Mouse (Mus musculus) urinary bladder, postnatal 36 days (tissue): ENCODE measurements at regions not wholly inside any gene's neighbourhood (a gene's known extent, or its start where the extent isn't known, plus 50 kb on each side); places are given as distances from the start of the nearest gene placed in this dataset.

Experiments used
- DNase-seq, 2 experiments: peaks; one replicate each; pipeline ENCODE4 v3.0.0; 2022; ENCODE audit warnings: low spot score in 2 of 2, mixed read lengths in 1 of 2

DNA sequence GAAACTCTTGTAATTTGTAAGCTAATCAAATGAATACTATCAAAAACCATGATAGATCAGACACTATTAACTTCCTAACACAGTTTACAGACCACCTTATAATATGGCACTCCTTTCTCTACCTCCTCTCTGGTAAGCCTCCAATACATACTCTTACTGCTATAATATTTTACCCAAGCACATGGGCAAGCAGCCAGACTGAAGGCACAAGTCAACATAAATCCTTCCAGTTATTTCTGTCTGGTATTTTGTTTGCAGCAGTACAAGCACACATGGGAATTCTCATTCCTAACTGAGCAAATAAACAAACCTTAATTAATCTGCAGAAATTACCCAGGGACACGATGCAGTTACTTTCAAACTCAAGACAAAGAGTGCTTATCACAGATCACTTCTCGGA is 210.7 kb upstream of the Zc3h12c start:
- DNase-seq: no peak

DNA sequence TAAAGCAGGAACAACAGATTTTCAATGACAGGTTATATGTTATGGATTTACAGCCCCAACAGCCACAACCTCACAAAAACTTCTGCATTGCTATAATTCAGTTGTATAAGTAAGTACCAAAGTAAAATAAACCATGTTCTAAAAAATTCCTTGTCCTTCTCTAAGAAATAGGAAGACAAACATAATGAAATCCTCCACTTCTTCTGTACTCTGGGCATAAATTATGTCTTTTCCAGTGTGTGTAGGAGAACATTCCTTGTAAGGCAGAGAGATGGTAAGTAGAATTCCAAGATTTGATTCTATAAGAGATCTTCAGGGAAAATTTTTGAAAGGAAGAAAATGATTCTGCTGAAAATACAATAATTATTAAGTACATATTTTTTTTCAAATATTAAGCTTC is 209.4 kb upstream of the Zc3h12c start:
- no peak for DNase-seq

DNA sequence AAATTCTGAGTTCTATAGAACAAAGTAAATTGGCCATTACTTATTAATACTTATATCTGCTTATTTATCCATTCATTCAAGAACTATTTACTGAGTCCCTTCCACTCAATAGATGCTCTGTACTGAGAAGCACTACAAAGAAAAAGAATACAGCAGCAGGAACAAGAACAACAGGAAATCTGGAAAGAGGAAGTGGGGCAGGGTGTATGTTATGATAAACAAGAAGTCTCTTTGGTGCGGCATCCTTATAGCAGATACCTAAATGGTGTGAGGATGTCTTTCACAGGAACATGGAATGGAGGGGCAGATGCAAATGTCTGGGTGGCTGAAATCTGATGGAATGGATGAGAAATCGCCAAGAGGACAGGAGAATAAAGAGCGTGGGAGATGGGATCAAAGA is 208.5 kb upstream of the Zc3h12c start:
- DNase-seq: no peak

DNA sequence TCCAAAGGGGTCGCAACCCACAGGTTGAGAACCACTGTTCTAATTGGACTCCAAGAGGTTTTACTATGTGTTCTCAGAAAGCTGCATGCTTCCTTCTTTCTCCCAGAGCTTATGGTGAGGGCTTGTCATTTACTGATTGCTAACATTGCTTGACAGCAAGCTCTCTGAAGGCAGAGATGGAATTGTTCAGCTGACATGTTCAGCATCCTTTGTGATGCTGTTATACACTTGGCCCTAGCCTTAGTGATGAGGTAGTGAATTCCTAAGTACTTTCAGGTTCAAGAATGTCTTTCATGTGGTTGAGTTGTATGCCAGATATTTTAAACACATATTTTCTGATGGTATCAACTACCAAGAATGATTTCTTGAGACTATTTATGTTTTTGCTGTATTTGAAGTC is 202.9 kb upstream of the Zc3h12c start:
- DNase-seq: no peak

GRCm38 (mm10) chr9:52368911-52369310 is 200.5 kb upstream of the Zc3h12c start:
- DNase-seq: no peak

GRCm38 (mm10) chr9:52368080-52368479 is 199.7 kb upstream of the Zc3h12c start:
- DNase-seq: no peak

DNA sequence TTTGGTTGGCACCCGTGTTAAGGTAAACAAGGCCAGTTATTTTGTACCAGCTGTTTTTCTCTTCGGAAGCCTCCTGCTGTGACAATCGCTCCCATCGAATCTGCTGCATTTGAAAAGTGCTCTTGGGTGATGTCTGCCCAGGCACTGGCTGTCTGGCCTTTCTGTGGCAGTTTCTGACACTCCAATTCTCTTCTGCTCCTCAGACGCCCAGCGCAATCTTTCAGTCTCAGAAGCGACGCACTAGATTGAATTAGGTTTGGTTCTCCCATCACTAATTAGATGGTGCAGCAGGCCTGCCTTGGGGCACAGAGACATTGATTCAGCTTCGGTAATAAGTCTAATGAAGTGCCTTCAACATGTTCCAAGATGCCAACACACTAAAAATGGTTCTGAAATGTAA is 197.7 kb upstream of the Zc3h12c start:
- DNase-seq: no peak

DNA sequence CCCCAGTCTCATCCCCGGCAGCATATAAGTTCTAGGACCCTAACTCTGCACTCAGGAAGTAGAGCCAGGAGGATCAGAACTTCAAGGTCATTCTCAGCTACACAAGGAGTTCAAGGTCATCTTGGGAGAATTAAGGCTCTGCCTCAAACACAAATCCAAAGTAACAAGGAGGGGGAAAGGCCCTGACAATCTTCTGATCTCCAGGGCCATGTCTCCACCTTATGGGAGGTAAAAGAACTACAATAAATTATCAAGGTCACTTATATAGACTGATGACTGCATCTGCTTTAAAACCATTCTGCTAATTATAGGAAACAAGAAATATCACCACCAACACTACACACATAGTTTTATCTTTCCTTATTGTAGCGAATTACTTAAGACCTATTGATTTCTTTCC is 193.2 kb upstream of the Zc3h12c start:
- no peak for DNase-seq

DNA sequence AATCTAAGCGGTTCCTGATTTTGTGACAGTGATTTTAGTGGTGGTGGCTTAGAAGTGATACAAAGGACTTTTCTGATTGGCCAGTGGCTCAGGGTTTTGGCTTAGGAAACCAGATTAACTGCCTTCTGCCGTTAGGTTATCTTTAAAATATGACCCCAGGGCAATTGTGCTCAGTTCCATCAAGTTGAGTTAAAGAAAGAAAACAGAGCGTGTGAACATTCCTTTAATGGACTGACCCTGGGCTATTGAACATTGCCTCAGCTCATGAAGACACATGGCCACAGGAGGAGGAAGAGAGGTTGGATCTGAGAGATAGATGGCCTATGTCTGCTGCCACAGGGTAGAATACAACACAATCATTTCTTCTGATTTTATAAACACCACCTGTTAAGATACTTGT is 191.0 kb upstream of the Zc3h12c start:
- DNase-seq: no peak

DNA sequence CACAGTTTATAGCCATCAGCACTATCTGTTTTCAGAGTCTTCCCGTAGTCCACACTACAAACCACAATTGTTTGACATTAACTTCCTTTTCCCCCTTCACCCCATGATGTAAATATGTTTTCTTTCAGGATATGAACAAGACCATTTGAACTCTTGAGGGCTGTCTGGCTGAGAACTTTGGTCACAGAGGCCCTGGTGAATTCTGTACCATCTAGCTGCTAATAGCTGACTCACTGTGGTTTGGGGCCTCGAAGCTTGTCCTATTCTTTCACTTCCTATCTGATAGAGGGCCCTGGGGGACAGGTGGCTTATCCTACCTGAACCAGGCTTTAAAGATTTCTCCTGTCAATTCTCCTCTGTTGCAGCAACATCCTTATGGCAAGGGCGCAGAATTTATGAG is 188.2 kb upstream of the Zc3h12c start:
- no peak for DNase-seq

DNA sequence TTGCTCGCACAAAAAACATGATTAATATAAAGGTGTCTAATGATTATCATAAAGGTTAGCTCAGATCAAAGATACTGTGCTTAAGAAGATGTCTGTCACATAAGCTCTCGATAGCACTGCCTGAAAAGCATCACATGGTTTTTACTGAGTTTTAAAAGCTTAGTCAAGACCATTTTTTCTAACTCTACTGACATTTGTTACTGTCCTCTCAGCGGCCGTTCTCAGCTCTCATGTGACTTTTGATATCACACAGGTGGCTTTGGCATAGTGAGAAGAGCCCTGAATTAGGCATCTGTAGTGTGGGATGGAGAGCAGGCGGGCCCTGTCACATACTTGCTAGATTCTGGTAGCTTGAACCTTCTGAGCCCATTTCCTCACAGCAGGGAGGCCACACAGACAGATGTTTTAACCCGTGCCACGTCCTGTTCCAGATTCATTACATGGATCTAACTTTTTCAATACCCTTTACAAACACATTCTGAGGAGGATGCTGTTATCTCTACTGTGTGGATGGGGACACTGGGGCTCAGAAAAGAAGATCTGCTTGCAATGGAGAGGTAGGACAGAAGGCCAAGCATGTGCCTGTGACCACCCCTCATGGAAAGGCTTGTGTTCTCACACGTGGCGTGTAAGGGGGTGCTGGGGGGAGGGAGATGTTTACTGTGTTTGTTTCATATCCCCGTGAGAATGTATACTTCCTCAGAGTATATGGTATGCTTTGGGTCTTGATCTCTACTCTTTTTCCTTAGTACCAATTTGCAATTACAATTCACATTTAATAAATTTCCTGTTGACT is 187.0 kb upstream of the Zc3h12c start:
- no peak for DNase-seq

- DNase-seq: no peak
These were observed 180.5 kb upstream of the Zc3h12c start for GRCm38 (mm10) chr9:52348536-52349527.

- DNase-seq: no peak
These were observed 176.0 kb upstream of the Zc3h12c start for GRCm38 (mm10) chr9:52344177-52344877.

- DNase-seq: no peak
These were observed 172.7 kb upstream of the Zc3h12c start for GRCm38 (mm10) chr9:52341029-52341428.

- no peak for DNase-seq
These were observed 169.5 kb upstream of the Zc3h12c start for GRCm38 (mm10) chr9:52337786-52338322.

- DNase-seq: no peak
These were observed 166.4 kb upstream of the Zc3h12c start for GRCm38 (mm10) chr9:52334767-52335166.

DNA sequence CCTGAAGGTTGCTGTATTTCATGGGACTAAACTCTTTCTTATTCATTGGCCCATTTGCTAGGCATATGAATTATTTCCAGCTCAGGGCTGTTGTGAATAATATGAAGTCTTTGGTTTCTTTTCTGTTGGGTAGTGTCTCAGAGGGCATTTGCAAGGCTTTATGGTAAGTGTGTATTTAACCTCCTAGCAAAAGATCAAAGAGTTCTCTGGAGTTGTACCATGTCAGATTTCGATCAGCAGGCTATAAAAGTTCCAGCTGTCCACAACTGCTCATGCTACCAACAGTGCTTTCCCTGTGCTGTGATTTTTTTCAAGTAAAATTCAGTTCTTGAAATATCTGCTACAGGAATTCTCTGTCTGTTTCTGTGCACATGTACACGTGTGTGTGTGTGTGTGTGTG is 165.5 kb upstream of the Zc3h12c start:
- DNase-seq: no peak

- DNase-seq: no peak
These were observed 163.4 kb upstream of the Zc3h12c start for GRCm38 (mm10) chr9:52331748-52332147.

- DNase-seq: no peak
These were observed 162.3 kb upstream of the Zc3h12c start for GRCm38 (mm10) chr9:52330652-52331051.

GRCm38 (mm10) chr9:52324347-52324746 is 156.0 kb upstream of the Zc3h12c start:
- DNase-seq: no peak

DNA sequence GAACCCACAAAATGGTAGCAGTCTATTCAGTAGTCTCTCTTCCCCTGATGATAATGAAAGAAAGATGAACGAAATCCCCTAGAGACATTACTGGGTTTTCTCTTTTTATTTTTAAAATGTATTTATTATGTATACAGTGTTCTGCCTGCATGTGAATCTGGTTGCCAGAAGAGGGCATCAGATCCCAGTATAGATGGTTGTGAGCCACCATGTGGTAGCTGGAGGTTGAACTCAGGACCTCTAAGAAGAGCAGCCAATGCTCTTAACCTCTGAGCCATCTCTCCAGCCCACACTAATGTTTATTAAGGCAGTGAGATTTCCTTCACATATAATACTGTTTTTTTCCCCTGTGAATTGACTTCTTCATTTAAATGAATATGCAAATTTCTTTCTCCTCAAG is 155.4 kb upstream of the Zc3h12c start:
- DNase-seq: no peak

DNA sequence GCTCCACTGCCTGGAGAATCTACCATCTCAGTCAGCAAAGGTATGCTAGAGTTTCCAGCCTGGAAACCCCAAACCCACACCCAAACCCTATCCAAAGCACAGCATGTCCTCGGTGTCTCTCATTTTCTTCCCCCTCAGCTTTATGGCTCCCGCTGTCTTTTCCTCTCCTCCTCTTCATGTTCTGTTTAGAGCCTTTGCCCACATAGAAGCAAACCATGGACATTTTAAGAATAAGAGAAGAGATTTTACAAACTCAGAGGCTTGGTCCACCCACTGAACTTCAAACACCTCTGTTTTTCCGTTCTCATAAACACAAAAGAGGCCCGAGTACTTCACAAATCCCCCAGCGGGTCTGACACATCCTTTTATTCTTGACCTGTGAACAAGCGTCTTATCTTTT is 154.9 kb upstream of the Zc3h12c start:
- DNase-seq: no peak
